In genomic region chr13:74061613-74062377, GRCm38 (mm10) we compare ENCODE assay signal across 8 mouse cellular contexts. TPM values are rescaled to one million over a fixed set of nuclear protein-coding genes. Genes with fewer than 3 reads are reported as not detected.
DNase-seq lines count a peak whose midpoint lies in the region; ATAC-seq and TF ChIP-seq lines count a peak whose summit lies in the region.

Gene Cep72, minus strand, starts transcription at chr13:74062299.

- peak; percentile 95 for DNase-seq in A20 (ENCODE audit: low read depth, low spot score)
- DNase-seq in brain, adult 2 months (ENCODE audit: low read depth, low spot score): peak; percentile 84
- peak; percentile 80 to 90 for DNase-seq in heart, adult 9 months (ENCODE audit: low spot score in 2 of 2)
- peak; percentile 91 for DNase-seq in kidney, adult 9 months
- DNase-seq in limb, embryonic 14.5 days (ENCODE audit: low spot score): peak; percentile 93
- DNase-seq in spleen, adult 2 months (ENCODE audit: low read depth in 1 of 2, low spot score in 2 of 2): peak; percentile 70 to 85

- H3K27ac ChIP-seq in embryonic fibroblast, embryonic 13.5 days (ENCODE audit: insufficient read depth, low read length): peak within 1 kb of the TSS; percentile 16; the same call in 1 of the 2 replicates
- peak within 1 kb of the TSS; percentile 81 for H3K27ac ChIP-seq in limb, embryonic 14.5 days (replicated peaks; ENCODE audit: low read depth, low read length)
- peak within 1 kb of the TSS; percentile 51; the same call in 1 of the 2 replicates for H3K27ac ChIP-seq in midbrain, embryonic 16.5 days (ENCODE audit: low read length)
- H3K27ac ChIP-seq in spleen, adult 2 months (ENCODE audit: insufficient read depth, low read length): peak within 1 kb of the TSS; percentile 96

- peak within 1 kb of the TSS; percentile 67 for H3K4me3 ChIP-seq in embryonic fibroblast, embryonic 13.5 days (ENCODE audit: insufficient read depth, low read length)
- peak within 1 kb of the TSS; percentile 77 for H3K4me3 ChIP-seq in limb, embryonic 14.5 days (replicated peaks; ENCODE audit: low read length)
- peak within 1 kb of the TSS; percentile 79 for H3K4me3 ChIP-seq in midbrain, embryonic 16.5 days (ENCODE audit: low read depth, low read length)
- peak within 1 kb of the TSS; percentile 100 for H3K4me3 ChIP-seq in spleen, adult 2 months (ENCODE audit: extremely low read depth, insufficient read depth, insufficient read length)

- peak within 1 kb of the TSS; percentile 54 for H3K4me2 ChIP-seq in limb, embryonic 14.5 days (replicated peaks; ENCODE audit: low read depth, low read length, severe bottlenecking)
- H3K4me2 ChIP-seq in midbrain, embryonic 16.5 days (ENCODE audit: low read length): peak within 1 kb of the TSS; percentile 58

- no peaks in the 10 kb centered on the region for H3K4me1 ChIP-seq in embryonic fibroblast, embryonic 13.5 days (ENCODE audit: control insufficient read depth, insufficient read depth, low read length)
- no peaks in the 10 kb centered on the region for H3K4me1 ChIP-seq in limb, embryonic 14.5 days (ENCODE audit: control insufficient read depth, insufficient read depth, low read length)
- H3K4me1 ChIP-seq in midbrain, embryonic 16.5 days (ENCODE audit: control insufficient read depth, insufficient read depth, low read length): no peaks in the 10 kb centered on the region
- H3K4me1 ChIP-seq in spleen, adult 2 months (ENCODE audit: control insufficient read depth, insufficient read depth, insufficient read length): no peaks in the 10 kb centered on the region; the same call in 1 of the 2 replicates

- WGBS in limb, embryonic 14.5 days: 4% methylated on average over 45 of the region's 48 CpGs
- 3% methylated on average over 46 of the region's 48 CpGs for WGBS in midbrain, embryonic 16.5 days
- 3% methylated on average over 48 of the region's 48 CpGs for WGBS in spleen, adult 2 months

- ATAC-seq in limb, embryonic 14.5 days (ENCODE audit: low FRiP score, low read depth): peak; percentile 97
- ATAC-seq in midbrain, embryonic 16.5 days: peak; percentile 98

- TF ChIP-seq POLR2A in embryonic fibroblast, embryonic 13.5 days (IDR thresholded peaks at IDR 0.05; ENCODE audit: low read depth, low read length): peak; percentile 62; the same call in 1 of the 2 replicates
- 0 out of 2 replicates have a peak, but pooled peaks have one; percentile 71 for TF ChIP-seq POLR2A in limb, embryonic 14.5 days (IDR thresholded peaks at IDR 0.05; ENCODE audit: borderline replicate concordance, extremely low read depth, insufficient read depth, insufficient read length)
- TF ChIP-seq POLR2A in spleen, adult 2 months (IDR thresholded peaks at IDR 0.05; ENCODE audit: low read depth, low read length): peak; percentile 3; the same call in 1 of the 2 replicates

- no peak for TF ChIP-seq CTCF in embryonic fibroblast, embryonic 13.5 days (IDR thresholded peaks at IDR 0.05; ENCODE audit: borderline replicate concordance, insufficient read depth, low read length)
- TF ChIP-seq CTCF in spleen, adult 2 months (IDR thresholded peaks at IDR 0.05; ENCODE audit: extremely low read depth, insufficient read depth, insufficient read length, insufficient replicate concordance): no peak

- peak within 1 kb of the TSS; percentile 84 for H3K9ac ChIP-seq in limb, embryonic 14.5 days (ENCODE audit: low read depth, low read length, severe bottlenecking)
- peak within 1 kb of the TSS; percentile 73 for H3K9ac ChIP-seq in midbrain, embryonic 16.5 days (ENCODE audit: low read depth, low read length)

- no peaks in the 10 kb centered on the region for H3K27me3 ChIP-seq in limb, embryonic 14.5 days (ENCODE audit: control insufficient read depth, insufficient read depth, low read length)
- H3K27me3 ChIP-seq in midbrain, embryonic 16.5 days (ENCODE audit: control insufficient read depth, insufficient read depth, low read depth, low read length): no peaks in the 10 kb centered on the region
- no peaks in the 10 kb centered on the region for H3K27me3 ChIP-seq in spleen, adult 2 months (ENCODE audit: control insufficient read depth, insufficient read depth, low read length)

- H3K36me3 ChIP-seq in limb, embryonic 14.5 days (ENCODE audit: control insufficient read depth, insufficient read depth, low read length): peaks cover 13% of the 10 kb centered on the region
- H3K36me3 ChIP-seq in midbrain, embryonic 16.5 days (ENCODE audit: control insufficient read depth, insufficient read depth, low read length): no peaks in the 10 kb centered on the region
- no peaks in the 10 kb centered on the region for H3K36me3 ChIP-seq in spleen, adult 2 months (ENCODE audit: control insufficient read depth, insufficient read depth, low read length)

- H3K9me3 ChIP-seq in limb, embryonic 14.5 days (ENCODE audit: control insufficient read depth, low read length): no peaks in the 10 kb centered on the region
- H3K9me3 ChIP-seq in midbrain, embryonic 16.5 days (replicated peaks; ENCODE audit: control insufficient read depth, low read length, poor library complexity, severe bottlenecking): no peaks in the 10 kb centered on the region

RNA-seq across cellular contexts. Expression of gene Cep72, which starts in this region (rescaled TPM):
- 5.8 and 8.1 TPM in 2 replicates for polyA plus RNA-seq in embryonic fibroblast, embryonic 13.5 days (2011; ENCODE audit: insufficient read length, low read depth, missing spikeins)
- 13.6 and 14.3 TPM in 2 replicates for polyA plus RNA-seq in limb, embryonic 14.5 days (2012; rRNA removed)
- polyA plus RNA-seq in limb, embryonic 14.5 days (2014; fragmentation: Nextera tagmentation; extraction: Ambion mirVana): 11.2 and 13.5 TPM in 2 replicates
- 6.7 and 7.7 TPM in 2 replicates for polyA plus RNA-seq in midbrain, embryonic 16.5 days (2015; fragmentation: Nextera tagmentation; extraction: Ambion mirVana)
- 2.4 and 3.7 TPM in 2 replicates for polyA plus RNA-seq in spleen, adult 2 months (2012; rRNA removed)

Comparison
In these comparisons a context has a peak if more than half of its experiments do, and no peak if none do; other contexts are left out.
1. Peak in every context shown above with its lines: DNase-seq, ATAC-seq, H3K4me3 ChIP-seq and H3K27ac ChIP-seq.
2. H3K27ac ChIP-seq: peak in every context shown above with its lines; median percentile 96 in spleen, adult 2 months; 81 in limb, embryonic 14.5 days; 51 in midbrain, embryonic 16.5 days; 16 in embryonic fibroblast, embryonic 13.5 days.
3. POLR2A ChIP-seq: peak in every context shown above with its lines; median percentile 71 in limb, embryonic 14.5 days; 62 in embryonic fibroblast, embryonic 13.5 days; 3 in spleen, adult 2 months.